Mouse (Mus musculus) lung, embryonic 14.5 days (tissue): ENCODE data around the gene Nr1i3. TPM values are rescaled to one million over a fixed set of nuclear protein-coding genes. Genes with fewer than 3 reads are reported as not detected.

Source experiments
- ATAC-seq: fragments of 200-750 bp; cut with Nextera tagmentation; 2 replicates; pipeline ENCODE4 v1.8.0; 2017; ENCODE audit warnings: mild to moderate bottlenecking, moderate TSS enrichment, moderate library complexity; ENCODE audit not compliant: insufficient read depth
- DNase-seq: peaks from one replicate; pipeline ENCODE4 v3.0.0-alpha.2; 2015
- H3K27ac ChIP-seq: fragments of 300-500 bp; sonication (generic); 2 replicates; pipeline ENCODE4 v1.5.1; 2014; ENCODE audit warnings: low read depth, mild to moderate bottlenecking, moderate library complexity
- H3K27me3 ChIP-seq: fragments of 300-500 bp; sonication (generic); 2 replicates; pipeline ENCODE4 v1.6.1; 2014; ENCODE audit warnings: low read length, control low read depth; ENCODE audit not compliant: insufficient read depth
- H3K36me3 ChIP-seq: fragments of 300-500 bp; sonication (generic); 2 replicates; pipeline ENCODE4 v1.6.1; 2014; ENCODE audit warnings: control low read depth; ENCODE audit not compliant: insufficient read depth
- H3K4me1 ChIP-seq: fragments of 300-500 bp; sonication (generic); 2 replicates; pipeline ENCODE4 v1.6.1; 2014; ENCODE audit warnings: antibody characterized with exemption, control low read depth; ENCODE audit not compliant: insufficient read depth
- H3K4me2 ChIP-seq: fragments of 300-500 bp; sonication (generic); 2 replicates; pipeline ENCODE4 v1.6.1; 2014; ENCODE audit warnings: mild to moderate bottlenecking
- H3K4me3 ChIP-seq: fragments of 300-500 bp; sonication (generic); 2 replicates; pipeline ENCODE4 v1.5.1; 2014; ENCODE audit warnings: low read depth, low read length
- H3K9ac ChIP-seq: fragments of 300-500 bp; sonication (generic); 2 replicates; pipeline ENCODE4 v1.6.1; 2014
- H3K9me3 ChIP-seq: fragments of 300-500 bp; sonication (generic); 2 replicates; pipeline ENCODE4 v1.6.1; 2016; ENCODE audit warnings: low read depth, low read length, control low read depth
- CTCF ChIP-seq: IDR thresholded peaks from 2 replicates; pipeline ENCODE4 v1.5.1; 2016; ENCODE audit warnings: antibody characterized with exemption, low read depth
- WGBS: fragments of 180-500 bp; shearing (Covaris S2); extraction: QIAGEN DNeasy Blood & Tissue Kit; methylation state at CpG from one replicate; pipeline ENCODE4 v1.1.7; 2014; 5-methylcytosine and 5-hydroxymethylcytosine counted together
- polyA plus RNA-seq: library from polyadenylated mRNA; unstranded; fragments of >200 nt; fragmentation: Nextera tagmentation; extraction: Ambion mirVana; gene quantifications from 2 replicates; pipeline ENCODE4 v1.2.1, GENCODE M21; 2014

Gene Nr1i3
- polyA plus RNA-seq, 1 experiment from 2014 or later, result 0.13 TPM

GRCm38 (mm10) chr1:171189476-171190114 is 24.2 kb upstream of the Nr1i3 start:
- Histone ChIP-seq H3K27me3 (peaks cover 24% of the 10 kb centered on the region), H3K27ac (peak overlapping the region; percentile 65), H3K4me2 (peak overlapping the region; percentile 31), H3K36me3 (no peaks in the 10 kb centered on the region), H3K9me3 (no peaks in the 10 kb centered on the region), H3K4me1 (peaks cover 10% of the 10 kb centered on the region), H3K4me3 (no peak overlapping the region), H3K9ac (no peak overlapping the region)
- TF ChIP-seq CTCF, result no peak
- DNase-seq (no peak), ATAC-seq (peak; percentile 61)
- WGBS, result 45% methylated on average over 14 of the region's 14 CpGs

- DNase-seq (no peak), ATAC-seq (no peak)
- no peak overlapping the region for H3K27ac ChIP-seq
- H3K36me3 ChIP-seq, result no peaks in the 10 kb centered on the region
- no peak overlapping the region for H3K4me2 ChIP-seq
- no peaks in the 10 kb centered on the region for H3K9me3 ChIP-seq
- 90% methylated on average over 9 of the region's 9 CpGs for WGBS
- H3K4me1 ChIP-seq, result peaks cover 10% of the 10 kb centered on the region
- H3K9ac ChIP-seq, result no peak overlapping the region
- peaks cover 36% of the 10 kb centered on the region for H3K27me3 ChIP-seq
- TF ChIP-seq CTCF, result no peak
- H3K4me3 ChIP-seq, result no peak overlapping the region
Observed at GRCm38 (mm10) chr1:171190832-171191231, 22.9 kb upstream of the Nr1i3 start.

DNA sequence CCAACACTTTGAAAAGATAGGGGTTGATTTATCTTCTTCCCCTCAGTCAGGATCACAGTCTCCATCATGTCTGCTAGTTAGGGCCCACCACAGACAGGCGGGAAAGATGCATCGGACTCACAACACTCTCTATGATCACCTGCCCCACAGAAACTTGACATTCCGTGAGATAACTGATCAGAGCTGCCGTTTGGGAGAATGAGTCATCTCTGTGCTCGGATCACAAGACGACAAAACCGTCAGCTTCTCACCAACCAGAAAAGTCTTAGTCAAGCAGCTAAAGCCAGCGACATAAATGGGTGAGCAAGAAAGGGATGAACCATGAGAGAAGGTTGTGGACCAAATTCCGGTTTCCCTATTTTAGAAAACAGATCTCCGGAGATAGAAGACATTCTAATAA is 21.5 kb upstream of the Nr1i3 start:
- Histone ChIP-seq H3K27me3 (peaks cover 51% of the 10 kb centered on the region), H3K4me1 (peaks cover 10% of the 10 kb centered on the region), H3K36me3 (no peaks in the 10 kb centered on the region), H3K9me3 (no peaks in the 10 kb centered on the region), H3K9ac (no peak overlapping the region), H3K27ac (no peak overlapping the region), H3K4me2 (no peak overlapping the region), H3K4me3 (no peak overlapping the region)
- no peak for ATAC-seq
- DNase-seq, result no peak
- 37% methylated on average over 10 of the region's 10 CpGs for WGBS
- no peak for TF ChIP-seq CTCF

DNA sequence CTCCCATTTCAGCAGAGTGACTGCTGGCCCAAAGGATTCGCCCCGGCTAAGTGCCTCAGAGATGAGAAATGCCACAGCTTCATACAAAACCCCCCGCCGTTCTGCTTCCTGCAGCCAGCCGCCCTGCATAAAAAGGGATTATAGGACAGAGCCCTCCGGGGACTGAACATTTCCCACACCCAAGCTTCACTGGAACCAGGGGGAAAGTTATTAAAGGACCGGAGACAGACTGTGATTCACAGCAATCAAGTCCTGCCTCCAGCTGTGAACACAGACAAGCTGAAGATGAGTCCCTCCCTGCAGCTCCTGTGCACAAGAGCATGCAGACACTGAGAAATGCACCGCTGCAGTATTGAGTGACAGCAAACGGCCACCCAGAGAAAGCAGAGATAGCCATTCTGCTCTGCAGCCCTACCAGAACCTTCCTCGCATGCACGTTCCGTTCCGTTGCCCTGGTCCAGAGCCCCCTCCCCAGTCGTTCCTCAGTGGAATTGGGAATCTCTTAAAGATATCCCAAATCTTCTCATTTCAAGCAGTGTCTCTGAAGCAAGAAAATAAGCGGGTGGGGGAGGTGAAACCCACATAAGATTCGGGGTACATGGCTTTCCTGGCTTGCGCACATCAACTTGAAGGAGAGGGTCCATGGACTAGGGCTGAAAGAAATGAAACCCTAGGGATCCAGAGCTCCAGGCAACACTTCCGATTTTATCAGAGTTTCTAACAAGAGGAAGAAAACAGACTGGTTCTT is 20.5 kb upstream of the Nr1i3 start:
- ATAC-seq, result no peak
- H3K27me3 ChIP-seq, result peaks cover 51% of the 10 kb centered on the region
- peaks cover 10% of the 10 kb centered on the region for H3K4me1 ChIP-seq
- no peak for TF ChIP-seq CTCF
- H3K9ac ChIP-seq, result no peak overlapping the region
- peak overlapping the region; percentile 44 for H3K4me2 ChIP-seq
- peak; percentile 26 for DNase-seq
- no peaks in the 10 kb centered on the region for H3K9me3 ChIP-seq
- H3K27ac ChIP-seq, result no peak overlapping the region
- peak overlapping the region; percentile 10; the same call in 1 of the 2 replicates for H3K4me3 ChIP-seq
- WGBS, result 7% methylated on average over 18 of the region's 18 CpGs
- no peaks in the 10 kb centered on the region for H3K36me3 ChIP-seq

- Histone ChIP-seq H3K9me3 (no peaks in the 10 kb centered on the region), H3K4me3 (no peak overlapping the region), H3K27ac (no peak overlapping the region), H3K4me2 (no peak overlapping the region; the same call in 1 of the 2 replicates), H3K4me1 (peaks cover 6% of the 10 kb centered on the region), H3K36me3 (no peaks in the 10 kb centered on the region), H3K27me3 (peaks cover 51% of the 10 kb centered on the region), H3K9ac (no peak overlapping the region)
- no peak for TF ChIP-seq CTCF
- ATAC-seq (no peak), DNase-seq (no peak)
- 31% methylated on average over 11 of the region's 11 CpGs for WGBS
Observed at GRCm38 (mm10) chr1:171193911-171194830, 19.6 kb upstream of the Nr1i3 start.

- Histone ChIP-seq H3K4me1 (no peaks in the 10 kb centered on the region; the same call in 1 of the 2 replicates), H3K9me3 (no peaks in the 10 kb centered on the region), H3K36me3 (no peaks in the 10 kb centered on the region), H3K27ac (no peak overlapping the region), H3K4me3 (peak overlapping the region; percentile 51), H3K9ac (peak overlapping the region; percentile 46; the same call in 1 of the 2 replicates), H3K4me2 (peak overlapping the region; percentile 88), H3K27me3 (peaks cover 51% of the 10 kb centered on the region)
- ATAC-seq (0 out of 2 replicates have a peak, but pooled peaks have one; percentile 12), DNase-seq (peak; percentile 17)
- 8% methylated on average over 20 of the region's 20 CpGs for WGBS
- TF ChIP-seq CTCF, result no peak
Observed at GRCm38 (mm10) chr1:171195046-171195822, 18.5 kb upstream of the Nr1i3 start.
